Mouse (Mus musculus) bone marrow macrophage, adult 2 months (primary cell): ENCODE data around the gene Fntb.

ENCODE experiments used
- CTCF ChIP-seq: IDR thresholded peaks from 2 replicates; pipeline ENCODE4 v1.5.1; 2012; ENCODE audit warnings: low read depth, mild to moderate bottlenecking, low read length, moderate library complexity
- POLR2A ChIP-seq: IDR thresholded peaks from 2 replicates; pipeline ENCODE4 v1.6.1; 2012; ENCODE audit warnings: mild to moderate bottlenecking, low read depth, low read length, borderline replicate concordance

GRCm38 (mm10) chr12:76943466-76943865, 178.1 kb downstream of the Fntb start:
- TF ChIP-seq POLR2A (no peak), CTCF (no peak)
